ENCODE assay signal across 15 mouse cellular contexts in the genomic region with DNA sequence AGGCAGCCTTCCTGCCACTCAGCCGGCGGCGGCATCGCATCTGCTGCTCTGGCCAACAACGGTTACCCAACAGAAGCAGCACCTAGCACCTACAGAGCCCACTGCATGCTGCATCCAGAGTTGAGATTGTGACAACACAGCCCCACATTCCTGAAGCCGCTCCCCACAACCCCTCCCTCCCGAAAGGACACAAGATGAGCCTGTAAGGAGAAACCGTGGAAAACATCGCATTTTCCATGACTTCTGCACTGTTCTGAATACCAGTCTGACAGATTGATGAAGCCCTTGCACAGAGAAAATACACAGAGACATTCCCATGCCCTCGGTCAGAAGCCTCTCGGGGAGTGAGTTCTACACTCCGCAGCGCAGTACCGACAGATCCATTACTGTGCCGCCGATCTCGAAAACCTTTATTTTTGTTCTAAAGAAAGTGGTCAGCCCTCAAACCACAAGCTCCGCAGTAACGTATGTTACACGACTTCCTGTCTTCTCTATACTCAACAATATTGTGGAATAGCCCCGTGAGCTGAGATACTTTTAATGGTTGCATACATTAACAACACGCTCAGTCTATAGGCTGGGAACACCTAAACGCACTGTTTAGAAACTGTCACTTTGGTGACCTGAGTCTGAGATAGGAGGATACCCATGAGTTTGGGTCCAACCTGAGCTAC. TPM values are rescaled to one million over a fixed set of nuclear protein-coding genes. Genes with fewer than 3 reads are reported as not detected.
A peak's percentile ranks its signal among the peaks of the same experiment; 100 is the strongest.
DNase-seq lines count a peak whose midpoint lies in the region; ATAC-seq and TF ChIP-seq lines count a peak whose summit lies in the region.
"Had no signal": no experiment of that assay in that cellular context is flagged by ENCODE, and none has a peak within 500 bp of the region (broad histone marks: within the 10 kb centered on the region; RNA-seq: fewer than 3 reads in every experiment).

No protein-coding gene starts in this region.

- DNase-seq in heart, adult 2 months, result no peak
- DNase-seq in thymus, postnatal 0 days (ENCODE audit: low spot score), result peak; percentile 21
- DNase-seq in thymus, postnatal 14 days, result no peak
- DNase-seq in stomach, postnatal 0 days (ENCODE audit: low spot score), result no peak
- DNase-seq in right cerebral cortex, postnatal 36 days (ENCODE audit: low spot score in 2 of 2), result no peak
- no peak for DNase-seq in adrenal gland, adult 8-10 months
- DNase-seq: adrenal gland, postnatal 10 days; gastrocnemius, postnatal 25 days; kidney, adult 11 months had no signal

- no peak overlapping the region for H3K4me2 ChIP-seq in heart, embryonic 15.5 days
- H3K4me2 ChIP-seq in intestine, embryonic 16.5 days (ENCODE audit: low read depth, low read length), result peak overlapping the region; percentile 22
- H3K4me2 ChIP-seq in stomach, postnatal 0 days (replicated peaks; ENCODE audit: low read depth), result no peak overlapping the region
- H3K4me2 ChIP-seq: embryonic facial prominence, embryonic 12.5 days; forebrain, embryonic 13.5 days; midbrain, embryonic 12.5 days; neural tube, embryonic 12.5 days had no signal

- ATAC-seq in heart, embryonic 15.5 days (replicated peaks; ENCODE audit: insufficient number of reproducible peaks, insufficient read depth, low FRiP score, low read depth), result no peak
- ATAC-seq in intestine, embryonic 16.5 days, result peak; percentile 27; the same call in 1 of the 2 replicates
- ATAC-seq in stomach, postnatal 0 days (ENCODE audit: low FRiP score, low TSS enrichment), result no peak
- ATAC-seq: forebrain, embryonic 13.5 days had no signal

- peaks cover 1% of the 10 kb centered on the region; the same call in 1 of the 2 replicates for H3K79me2 ChIP-seq in heart, adult 2 months (replicated peaks; ENCODE audit: control insufficient read depth, insufficient read depth, low read length)

- no peaks in the 10 kb centered on the region for H3K27me3 ChIP-seq in heart, embryonic 15.5 days
- H3K27me3 ChIP-seq in heart, adult 2 months (ENCODE audit: control insufficient read depth, insufficient read depth, low read length), result no peaks in the 10 kb centered on the region
- H3K27me3 ChIP-seq in intestine, embryonic 16.5 days (replicated peaks; ENCODE audit: control insufficient read depth, insufficient read depth, low read length), result no peaks in the 10 kb centered on the region
- H3K27me3 ChIP-seq in stomach, postnatal 0 days (ENCODE audit: control insufficient read depth, insufficient read depth, low read length), result no peaks in the 10 kb centered on the region
- H3K27me3 ChIP-seq: embryonic facial prominence, embryonic 12.5 days; forebrain, embryonic 13.5 days; midbrain, embryonic 12.5 days; neural tube, embryonic 12.5 days had no signal

- no peak overlapping the region for H3K4me3 ChIP-seq in heart, embryonic 15.5 days
- H3K4me3 ChIP-seq in heart, adult 2 months, result no peak overlapping the region
- no peak overlapping the region for H3K4me3 ChIP-seq in intestine, embryonic 16.5 days (ENCODE audit: low read length)
- no peak overlapping the region for H3K4me3 ChIP-seq in stomach, postnatal 0 days (ENCODE audit: low read depth, low read length)
- H3K4me3 ChIP-seq: embryonic facial prominence, embryonic 12.5 days; forebrain, embryonic 13.5 days; midbrain, embryonic 12.5 days; neural tube, embryonic 12.5 days had no signal

- no peak for TF ChIP-seq CTCF in heart, adult 2 months (IDR thresholded peaks at IDR 0.05)
- no peak for TF ChIP-seq CTCF in stomach, postnatal 0 days (IDR thresholded peaks at IDR 0.05; ENCODE audit: low read depth)

- H3K9ac ChIP-seq in heart, embryonic 15.5 days, result no peak overlapping the region
- no peak overlapping the region for H3K9ac ChIP-seq in heart, adult 2 months (ENCODE audit: low read depth, low read length)
- H3K9ac ChIP-seq in intestine, embryonic 16.5 days (ENCODE audit: low read depth, low read length), result no peak overlapping the region
- H3K9ac ChIP-seq in stomach, postnatal 0 days (ENCODE audit: low read length), result no peak overlapping the region
- H3K9ac ChIP-seq: embryonic facial prominence, embryonic 12.5 days; forebrain, embryonic 13.5 days; midbrain, embryonic 12.5 days; neural tube, embryonic 12.5 days had no signal

- no peaks in the 10 kb centered on the region for H3K36me3 ChIP-seq in heart, embryonic 15.5 days
- H3K36me3 ChIP-seq in heart, adult 2 months (ENCODE audit: control insufficient read depth, insufficient read depth, low read length), result no peaks in the 10 kb centered on the region
- H3K36me3 ChIP-seq in intestine, embryonic 16.5 days (ENCODE audit: control insufficient read depth, insufficient read depth, low read length), result no peaks in the 10 kb centered on the region
- H3K36me3 ChIP-seq in stomach, postnatal 0 days (ENCODE audit: control insufficient read depth, insufficient read depth, low read length), result no peaks in the 10 kb centered on the region
- H3K36me3 ChIP-seq: embryonic facial prominence, embryonic 12.5 days; midbrain, embryonic 12.5 days; neural tube, embryonic 12.5 days had no signal

- H3K4me1 ChIP-seq in heart, embryonic 15.5 days (replicated peaks), result peaks cover 44% of the 10 kb centered on the region
- peaks cover 11% of the 10 kb centered on the region for H3K4me1 ChIP-seq in heart, adult 2 months (ENCODE audit: control insufficient read depth, insufficient read depth, low read length)
- H3K4me1 ChIP-seq in intestine, embryonic 16.5 days (ENCODE audit: control insufficient read depth, insufficient read depth, low read length), result peaks cover 15% of the 10 kb centered on the region
- no peaks in the 10 kb centered on the region for H3K4me1 ChIP-seq in stomach, postnatal 0 days (replicated peaks; ENCODE audit: control insufficient read depth, insufficient read depth)

- no peak for TF ChIP-seq POLR2A in heart, adult 2 months (IDR thresholded peaks at IDR 0.05; ENCODE audit: insufficient read depth, low read depth, low read length)

- no peaks in the 10 kb centered on the region for H3K9me3 ChIP-seq in heart, embryonic 15.5 days (replicated peaks)
- H3K9me3 ChIP-seq in intestine, embryonic 16.5 days (ENCODE audit: control insufficient read depth, low read length), result no peaks in the 10 kb centered on the region
- no peaks in the 10 kb centered on the region for H3K9me3 ChIP-seq in stomach, postnatal 0 days (ENCODE audit: control insufficient read depth, low read length)
- H3K9me3 ChIP-seq: embryonic facial prominence, embryonic 12.5 days; forebrain, embryonic 13.5 days; midbrain, embryonic 12.5 days; neural tube, embryonic 12.5 days had no signal

- WGBS in heart, embryonic 15.5 days, result 70% methylated on average over 23 of the region's 23 CpGs
- 82% methylated on average over 23 of the region's 23 CpGs for WGBS in heart, adult 2 months
- WGBS in intestine, embryonic 16.5 days, result 68% methylated on average over 23 of the region's 23 CpGs
- WGBS in stomach, postnatal 0 days, result 70% methylated on average over 23 of the region's 23 CpGs

- intact Hi-C loops in heart, adult 2 months (cut with DNase I), result loop anchor here (5.0 kb wide), 1 partner anchor 38 kb away; no protein-coding TSS in a partner anchor

- TF ChIP-seq EP300 in heart, adult 2 months (IDR thresholded peaks at IDR 0.05; ENCODE audit: insufficient read depth, low read depth, low read length), result no peak
- no peak for TF ChIP-seq EP300 in stomach, postnatal 0 days (optimal IDR thresholded peaks at IDR 0.05)

- peak overlapping the region; percentile 36 for H3K27ac ChIP-seq in heart, embryonic 15.5 days
- H3K27ac ChIP-seq in heart, adult 2 months, result no peak overlapping the region
- peak overlapping the region; percentile 8; the same call in 1 of the 2 replicates for H3K27ac ChIP-seq in intestine, embryonic 16.5 days (ENCODE audit: low read length)
- H3K27ac ChIP-seq in stomach, postnatal 0 days (replicated peaks), result 0 out of 2 replicates have a peak overlapping the region, but pooled peaks have one; percentile 30
- H3K27ac ChIP-seq: forebrain, embryonic 13.5 days; midbrain, embryonic 12.5 days; neural tube, embryonic 12.5 days had no signal

RNA-seq across cellular contexts. Expression of a gene that starts 23.1 kb away (rescaled TPM):
- 10.4 and 12.8 TPM in 2 replicates for polyA plus RNA-seq in heart, embryonic 15.5 days (2015; fragmentation: Nextera tagmentation; extraction: Ambion mirVana)
- 1 to 10 TPM; 5.2 to 6.1 TPM for total RNA-seq in heart, adult 2 months (2021)
- 6.3 and 8.3 TPM in 2 replicates for polyA plus RNA-seq in heart, adult 2 months (2012; rRNA removed)
- polyA plus RNA-seq in thymus, postnatal 0 days (2015; fragmentation: Nextera tagmentation; extraction: Ambion mirVana), result 5.9 and 7.4 TPM in 2 replicates
- polyA plus RNA-seq in intestine, embryonic 16.5 days (2015; fragmentation: Nextera tagmentation; extraction: Ambion mirVana), result 7.3 and 7.4 TPM in 2 replicates
- polyA plus RNA-seq in stomach, postnatal 0 days (2015; fragmentation: Nextera tagmentation; extraction: Ambion mirVana), result 5.3 and 7.3 TPM in 2 replicates
- total RNA-seq in adrenal gland, adult 8-10 months (2022), result 10 to 100 TPM in 2 of 4 experiments, 1 to 10 TPM in 2; 6.8 to 15.1 (median 11.5) TPM
